Mouse (Mus musculus) embryonic facial prominence, embryonic 12.5 days (tissue): Measurements from ENCODE around the gene Lama5. TPM values are rescaled to one million over a fixed set of nuclear protein-coding genes. Genes with fewer than 3 reads are reported as not detected.
"Not testable (repeated sequence)": the region's sequence is repeated elsewhere in the genome, so short reads cannot be mapped to it uniquely, and the experiment has no call there.

ENCODE experiments used
- ATAC-seq: fragments of 200-750 bp; cut with Nextera tagmentation; 2 replicates; pipeline ENCODE4 v1.8.0; 2017; ENCODE audit not compliant: insufficient number of reproducible peaks, insufficient read depth, low FRiP score, low TSS enrichment
- H3K27ac ChIP-seq: fragments of 300-500 bp; sonication (generic); 2 replicates; pipeline ENCODE4 v1.5.1; 2016; ENCODE audit warnings: mild to moderate bottlenecking
- H3K27me3 ChIP-seq: fragments of 300-500 bp; sonication (generic); 2 replicates; pipeline ENCODE4 v1.6.1; 2016; ENCODE audit warnings: mild to moderate bottlenecking, moderate library complexity
- H3K36me3 ChIP-seq: fragments of 300-500 bp; sonication (generic); 2 replicates; pipeline ENCODE4 v1.6.1; 2016; ENCODE audit warnings: mild to moderate bottlenecking
- H3K4me1 ChIP-seq: fragments of 300-500 bp; sonication (generic); 2 replicates; pipeline ENCODE4 v1.6.1; 2016
- H3K4me2 ChIP-seq: fragments of 300-500 bp; sonication (generic); replicated peaks from 2 replicates; pipeline ENCODE4 v1.6.1; 2016; ENCODE audit warnings: mild to moderate bottlenecking, moderate library complexity
- H3K4me3 ChIP-seq: fragments of 300-500 bp; sonication (generic); 2 replicates; pipeline ENCODE4 v1.5.1; 2016; ENCODE audit warnings: mild to moderate bottlenecking
- H3K9ac ChIP-seq: fragments of 300-500 bp; sonication (generic); 2 replicates; pipeline ENCODE4 v1.6.1; 2016; ENCODE audit warnings: mild to moderate bottlenecking, moderate library complexity
- H3K9me3 ChIP-seq: fragments of 300-500 bp; sonication (generic); 2 replicates; pipeline ENCODE4 v1.6.1; 2016; ENCODE audit warnings: mild to moderate bottlenecking, moderate library complexity
- WGBS: fragments of 180-500 bp; shearing (Covaris S2); methylation state at CpG from one replicate; pipeline ENCODE4 v1.1.7; 2016; 5-methylcytosine and 5-hydroxymethylcytosine counted together
- polyA plus RNA-seq: library from polyadenylated mRNA; unstranded; fragments of >200 nt; fragmentation: Nextera tagmentation; extraction: Ambion mirVana; gene quantifications from 2 replicates; pipeline ENCODE4 v1.2.1, GENCODE M21; 2016

Gene Lama5
- polyA plus RNA-seq, 1 experiment from 2014 or later: 14.2 TPM

GRCm38 (mm10) chr2:180184752-180185109, 40.9 kb downstream of the Lama5 start:
- Histone ChIP-seq H3K27ac (no peak overlapping the region), H3K4me1 (no peaks in the 10 kb centered on the region)

GRCm38 (mm10) chr2:180184011-180184751, 41.5 kb downstream of the Lama5 start:
- Histone ChIP-seq H3K4me1 (no peaks in the 10 kb centered on the region), H3K36me3 (peaks cover 6% of the 10 kb centered on the region), H3K4me2 (no peak overlapping the region), H3K9me3 (no peaks in the 10 kb centered on the region), H3K9ac (no peak overlapping the region), H3K27me3 (no peaks in the 10 kb centered on the region), H3K4me3 (no peak overlapping the region), H3K27ac (no peak overlapping the region)
- whole genome bisulfite sequencing: 81% methylated on average over 24 of the region's 24 CpGs
- ATAC-seq: no peak

More at GRCm38 (mm10) chr2:180184752-180185109, 40.9 kb downstream of the Lama5 start:
- Histone ChIP-seq H3K9me3 (no peaks in the 10 kb centered on the region), H3K9ac (no peak overlapping the region), H3K4me2 (no peak overlapping the region), H3K36me3 (peaks cover under 1% of the 10 kb centered on the region), H3K27me3 (no peaks in the 10 kb centered on the region), H3K4me3 (no peak overlapping the region)
- WGBS: 85% methylated on average over 6 of the region's 6 CpGs
- ATAC-seq: no peak

- Histone ChIP-seq H3K36me3 (peaks cover 31% of the 10 kb centered on the region), H3K27me3 (no peaks in the 10 kb centered on the region), H3K4me2 (no peak overlapping the region), H3K9me3 (no peaks in the 10 kb centered on the region), H3K9ac (no peak overlapping the region), H3K27ac (no peak overlapping the region), H3K4me1 (no peaks in the 10 kb centered on the region), H3K4me3 (no peak overlapping the region)
- WGBS: 84% methylated on average over 9 of the region's 9 CpGs
- ATAC-seq: no peak
Observed at GRCm38 (mm10) chr2:180181542-180181941, 44.1 kb downstream of the Lama5 start.

- peaks cover 14% of the 10 kb centered on the region for H3K4me1 ChIP-seq
- no peaks in the 10 kb centered on the region for H3K27me3 ChIP-seq
- peaks cover 67% of the 10 kb centered on the region for H3K36me3 ChIP-seq
- H3K4me2 ChIP-seq: no peak overlapping the region
- H3K4me3 ChIP-seq: no peak overlapping the region
- no peak overlapping the region for H3K27ac ChIP-seq
- 91% methylated on average over 7 of the region's 7 CpGs for WGBS
- no peaks in the 10 kb centered on the region for H3K9me3 ChIP-seq
- no peak for ATAC-seq
- H3K9ac ChIP-seq: no peak overlapping the region
Observed at GRCm38 (mm10) chr2:180175725-180176124, 49.9 kb downstream of the Lama5 start.

GRCm38 (mm10) chr2:180174121-180174520, 51.5 kb downstream of the Lama5 start:
- Histone ChIP-seq H3K36me3 (peaks cover 62% of the 10 kb centered on the region), H3K9ac (no peak overlapping the region), H3K4me2 (no peak overlapping the region), H3K27ac (no peak overlapping the region), H3K27me3 (no peaks in the 10 kb centered on the region), H3K9me3 (no peaks in the 10 kb centered on the region), H3K4me3 (no peak overlapping the region), H3K4me1 (peaks cover 14% of the 10 kb centered on the region)
- 92% methylated on average over 5 of the region's 5 CpGs for WGBS
- ATAC-seq: no peak

- H3K9me3 ChIP-seq, H3K27ac ChIP-seq, ATAC-seq, H3K4me3 ChIP-seq, H3K27me3 ChIP-seq: not testable (repeated sequence)
- Histone ChIP-seq H3K4me2 (peak overlapping the region; percentile 90; the same call in 1 of the 2 replicates), H3K36me3 (peaks cover 58% of the 10 kb centered on the region), H3K9ac (peak overlapping the region; percentile 2; the same call in 1 of the 2 replicates), H3K4me1 (peaks cover 14% of the 10 kb centered on the region)
- WGBS: 89% methylated on average over 8 of the region's 8 CpGs
Observed at GRCm38 (mm10) chr2:180173711-180174110, 51.9 kb downstream of the Lama5 start.

- no peaks in the 10 kb centered on the region for H3K9me3 ChIP-seq
- H3K36me3 ChIP-seq: peaks cover 53% of the 10 kb centered on the region
- peak overlapping the region; percentile 95; the same call in 1 of the 2 replicates for H3K9ac ChIP-seq
- ATAC-seq: no peak
- H3K27ac ChIP-seq: no peak overlapping the region
- 83% methylated on average over 4 of the region's 4 CpGs for WGBS
- peak overlapping the region; percentile 90 for H3K4me2 ChIP-seq
- H3K4me1 ChIP-seq: peaks cover 14% of the 10 kb centered on the region
- H3K4me3 ChIP-seq: peak overlapping the region; percentile 98
- no peaks in the 10 kb centered on the region for H3K27me3 ChIP-seq
Observed at GRCm38 (mm10) chr2:180173163-180173562, 52.5 kb downstream of the Lama5 start.

- ATAC-seq: no peak
- Histone ChIP-seq H3K27ac (no peak overlapping the region), H3K9ac (peak overlapping the region; percentile 95), H3K4me3 (peak overlapping the region; percentile 98), H3K4me1 (peaks cover 14% of the 10 kb centered on the region), H3K4me2 (peak overlapping the region; percentile 90), H3K36me3 (peaks cover 42% of the 10 kb centered on the region), H3K9me3 (no peaks in the 10 kb centered on the region), H3K27me3 (no peaks in the 10 kb centered on the region)
- 5% methylated on average over 9 of the region's 9 CpGs for WGBS
Observed at GRCm38 (mm10) chr2:180172152-180172551, 53.5 kb downstream of the Lama5 start.

GRCm38 (mm10) chr2:180171522-180172070, 54.1 kb downstream of the Lama5 start:
- Histone ChIP-seq H3K4me1 (peaks cover 14% of the 10 kb centered on the region), H3K36me3 (peaks cover 37% of the 10 kb centered on the region), H3K4me2 (peak overlapping the region; percentile 90), H3K27me3 (no peaks in the 10 kb centered on the region), H3K9ac (peak overlapping the region; percentile 95), H3K27ac (peak overlapping the region; percentile 85), H3K4me3 (peak overlapping the region; percentile 98), H3K9me3 (no peaks in the 10 kb centered on the region)
- ATAC-seq: peak; percentile 73
- WGBS: under 1% methylated on average over 80 of the region's 80 CpGs

- H3K4me3 ChIP-seq: peak within 1 kb of the TSS; percentile 98
- H3K9ac ChIP-seq: peak within 1 kb of the TSS; percentile 95
- WGBS: 5% methylated on average over 41 of the region's 41 CpGs
- peak within 1 kb of the TSS; percentile 90 for H3K4me2 ChIP-seq
- H3K27ac ChIP-seq: peak within 1 kb of the TSS; percentile 85
- H3K27me3 ChIP-seq: no peaks in the 10 kb centered on the region
- no peaks in the 10 kb centered on the region for H3K9me3 ChIP-seq
- peaks cover 32% of the 10 kb centered on the region for H3K36me3 ChIP-seq
- peak; percentile 99 for ATAC-seq
- peaks cover 14% of the 10 kb centered on the region for H3K4me1 ChIP-seq
Observed at GRCm38 (mm10) chr2:180170806-180171521, 54.7 kb downstream of the Lama5 start, which contains the start of gene Adrm1. TSS of gene Adrm1 (plus strand) at chr2:180171485.

GRCm38 (mm10) chr2:180170151-180170805, 55.4 kb downstream of the Lama5 start:
- Histone ChIP-seq H3K4me1 (peaks cover 14% of the 10 kb centered on the region), H3K27me3 (no peaks in the 10 kb centered on the region), H3K4me3 (0 out of 2 replicates have a peak overlapping the region, but pooled peaks have one; percentile 98), H3K9ac (0 out of 2 replicates have a peak overlapping the region, but pooled peaks have one; percentile 52), H3K9me3 (no peaks in the 10 kb centered on the region), H3K36me3 (peaks cover 25% of the 10 kb centered on the region), H3K4me2 (peak overlapping the region; percentile 62; the same call in 1 of the 2 replicates), H3K27ac (no peak overlapping the region)
- no peak for ATAC-seq
- WGBS: 89% methylated on average over 11 of the region's 11 CpGs
